In the genomic region with DNA sequence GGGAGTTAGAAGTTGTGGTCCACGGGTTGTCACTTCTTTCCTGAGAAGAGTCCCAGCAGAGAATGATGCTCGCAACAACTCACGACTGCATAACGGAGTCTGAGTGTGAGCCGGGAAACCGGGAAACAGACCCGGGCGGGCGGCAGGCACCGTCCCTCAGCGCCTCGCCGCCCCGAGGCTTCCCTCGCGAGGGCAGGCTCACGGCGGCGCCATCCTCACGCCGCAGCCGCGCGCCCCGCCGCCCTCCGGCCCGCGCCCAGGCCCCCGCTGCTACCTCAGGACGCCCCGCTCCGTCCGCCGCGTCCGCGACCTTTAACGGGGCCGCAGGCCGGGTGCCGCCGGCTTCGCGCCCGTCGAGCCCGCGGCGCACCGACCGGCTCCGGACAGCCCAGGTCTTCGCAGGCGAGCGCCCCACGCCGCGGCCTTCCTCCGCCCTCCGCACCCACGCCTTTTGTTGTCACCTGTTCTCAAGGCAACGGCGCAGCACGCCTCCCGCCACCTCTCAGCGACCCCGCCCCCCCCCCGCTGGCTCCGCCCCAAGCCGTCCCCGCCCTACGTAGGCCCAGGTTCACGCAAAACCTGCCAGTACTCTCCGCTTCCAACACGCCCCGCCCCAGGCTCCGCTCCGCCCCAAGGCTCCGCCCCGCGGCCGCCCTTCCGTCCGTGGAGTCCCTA, we compare ENCODE assay signal across 8 mouse cellular contexts. TPM values are rescaled to one million over a fixed set of nuclear protein-coding genes. Genes with fewer than 3 reads are reported as not detected.
DNase-seq lines count a peak whose midpoint lies in the region; ATAC-seq lines count a peak whose summit lies in the region.

A gene (minus strand): TSS at position 494 of the 675 bp plus-strand sequence.

- peak; percentile 98 for ATAC-seq in hindbrain, embryonic 15.5 days (ENCODE audit: low FRiP score, low read depth)

- no peaks in the 10 kb centered on the region for H3K9me3 ChIP-seq in hindbrain, embryonic 15.5 days

- H3K36me3 ChIP-seq in hindbrain, embryonic 15.5 days = no peaks in the 10 kb centered on the region

- peak; percentile 98 for DNase-seq in ZHBTc4 (ENCODE audit: low read depth, low spot score)
- peak; percentile 50 to 70 for DNase-seq in cerebellum, postnatal 36 days
- DNase-seq in gastrocnemius, adult 18-20 months (ENCODE audit: low spot score) = peak; percentile 74
- DNase-seq in left cerebral cortex, adult 18-20 months (ENCODE audit: low spot score in 2 of 2) = peak; percentile 57 to 58
- peak; percentile 89 to 92 for DNase-seq in lung, postnatal 4 days
- peak; percentile 82 for DNase-seq in retina, postnatal 7 days (ENCODE audit: low read depth, low spot score)
- DNase-seq in urinary bladder, adult 18-20 months (ENCODE audit: low spot score in 2 of 2) = peak; percentile 72 to 78

- peak within 1 kb of the TSS; percentile 96 for H3K4me2 ChIP-seq in hindbrain, embryonic 15.5 days

- H3K4me1 ChIP-seq in hindbrain, embryonic 15.5 days (replicated peaks) = 0 out of 2 replicates have a peak, but pooled peaks cover 3% of the 10 kb centered on the region

- peak within 1 kb of the TSS; percentile 62 for H3K9ac ChIP-seq in hindbrain, embryonic 15.5 days

- no peaks in the 10 kb centered on the region for H3K27me3 ChIP-seq in hindbrain, embryonic 15.5 days

- peak within 1 kb of the TSS; percentile 77 for H3K4me3 ChIP-seq in hindbrain, embryonic 15.5 days

- peak within 1 kb of the TSS; percentile 62 for H3K27ac ChIP-seq in hindbrain, embryonic 15.5 days (replicated peaks)

- WGBS in hindbrain, embryonic 15.5 days = under 1% methylated on average over 68 of the region's 85 CpGs

RNA-seq across cellular contexts. Expression of the gene that starts here (rescaled TPM):
- not detected for total RNA-seq in gastrocnemius, adult 18-20 months (2021)
- polyA plus RNA-seq in hindbrain, embryonic 15.5 days (2015; fragmentation: Nextera tagmentation; extraction: Ambion mirVana) = 1.6 and 2.0 TPM in 2 replicates
- 1 to 10 TPM; 3.6 to 3.8 TPM for total RNA-seq in left cerebral cortex, adult 18-20 months (2021)

Comparison
In these comparisons a context has a peak if more than half of its experiments do, and no peak if none do; other contexts are left out.
1. Peak in every context shown above with its lines: DNase-seq, ATAC-seq, H3K4me3 ChIP-seq and H3K27ac ChIP-seq.
2. RNA of the gene that starts here (total RNA-seq): 3.6 to 3.8 TPM in left cerebral cortex, adult 18-20 months; not detected in gastrocnemius, adult 18-20 months; every median in the first group is over 4 times any median in the second.
3. Peak in DNase-seq in gastrocnemius, adult 18-20 months; RNA of the gene not detected or under 1 TPM.